Mouse (Mus musculus) monocyte, adult 2 months (primary cell): ENCODE data around the gene Icam2.
A peak's percentile ranks its signal among the peaks of the same experiment; 100 is the strongest.
"Not testable (repeated sequence)": the region's sequence is repeated elsewhere in the genome, so short reads cannot be mapped to it uniquely, and the experiment has no call there.

Experiments
- DNase-seq, 2 experiments: peaks; one replicate each; pipeline ENCODE4 v3.0.0; 2022; ENCODE audit warnings: low spot score in 2 of 2, low read depth in 1 of 2

Icam2 gene

GRCm38 (mm10) chr11:106387791-106388216 lies at the start of gene Icam2:
Gene Icam2 (minus strand): TSS chr11:106388075.
- peak; percentile 73 to 78 for DNase-seq

- DNase-seq = no peak
These were observed 49.7 kb upstream of the Icam2 start for GRCm38 (mm10) chr11:106437543-106437942.

- DNase-seq = no peak
These were observed 49.2 kb upstream of the Icam2 start for GRCm38 (mm10) chr11:106437039-106437438.

GRCm38 (mm10) chr11:106430392-106430791 lies 42.5 kb upstream of the Icam2 start:
- no peak for DNase-seq

GRCm38 (mm10) chr11:106429689-106430088 lies 41.8 kb upstream of the Icam2 start:
- peak in 1 of 2 experiments; percentile 12 for DNase-seq

GRCm38 (mm10) chr11:106428556-106428955 lies 40.7 kb upstream of the Icam2 start:
- no peak for DNase-seq

GRCm38 (mm10) chr11:106428106-106428505 lies 40.2 kb upstream of the Icam2 start:
- peak; percentile 58 to 59 for DNase-seq

- DNase-seq = no peak
These were observed 38.6 kb upstream of the Icam2 start for GRCm38 (mm10) chr11:106426447-106426846.

- DNase-seq = no peak
These were observed 37.3 kb upstream of the Icam2 start for GRCm38 (mm10) chr11:106425201-106425600.

- DNase-seq = peak; percentile 34 to 53
These were observed 31.6 kb upstream of the Icam2 start for GRCm38 (mm10) chr11:106419262-106420102.

- peak; percentile 42 to 75 for DNase-seq
These were observed 30.8 kb upstream of the Icam2 start for GRCm38 (mm10) chr11:106418622-106419196.

- no peak for DNase-seq
These were observed 30.0 kb upstream of the Icam2 start for GRCm38 (mm10) chr11:106417860-106418259.

GRCm38 (mm10) chr11:106416331-106416730 lies 28.5 kb upstream of the Icam2 start:
- no peak for DNase-seq

GRCm38 (mm10) chr11:106412641-106413360 lies 24.9 kb upstream of the Icam2 start:
- DNase-seq = no peak

GRCm38 (mm10) chr11:106411157-106411556 lies 23.3 kb upstream of the Icam2 start:
- no peak for DNase-seq

- DNase-seq = no peak
These were observed 22.6 kb upstream of the Icam2 start for GRCm38 (mm10) chr11:106410507-106410906.

GRCm38 (mm10) chr11:106410011-106410410 lies 22.1 kb upstream of the Icam2 start:
- no peak for DNase-seq

- no peak for DNase-seq
These were observed 10.6 kb upstream of the Icam2 start for GRCm38 (mm10) chr11:106398481-106398880.

GRCm38 (mm10) chr11:106397656-106398055 lies 9.8 kb upstream of the Icam2 start:
- DNase-seq = no peak

- DNase-seq = not testable (repeated sequence)
These were observed 6.2 kb upstream of the Icam2 start for GRCm38 (mm10) chr11:106394055-106394454.

GRCm38 (mm10) chr11:106393331-106393616 lies 5.4 kb upstream of the Icam2 start:
- DNase-seq = no peak
